Mouse (Mus musculus) stomach, postnatal 0 days (tissue): Measurements from ENCODE around the gene Gpha2.

Experiments
- CTCF ChIP-seq: IDR thresholded peaks from 2 replicates; pipeline ENCODE4 v1.5.1; 2016; ENCODE audit warnings: antibody characterized with exemption, low read depth, mild to moderate bottlenecking, moderate library complexity
- EP300 ChIP-seq: optimal IDR thresholded peaks from 2 replicates; pipeline ENCODE3; 2016; ENCODE audit warnings: antibody characterized with exemption

GRCm38 (mm10) chr19:6230411-6230810, 4.2 kb downstream of the Gpha2 start:
- TF ChIP-seq CTCF: no peak
- no peak for TF ChIP-seq EP300
